Mouse (Mus musculus) CH12.LX (cell line): ENCODE data around the gene Atg16l1. TPM values are rescaled to one million over a fixed set of nuclear protein-coding genes. Genes with fewer than 3 reads are reported as not detected.

Experiments used
- DNase-seq: peaks from one replicate; pipeline ENCODE4 v3.0.0-alpha.2; 2013; ENCODE audit errors: extremely low read depth
- H3K27ac ChIP-seq: 2 replicates; pipeline ENCODE4 v1.5.1; 2012; ENCODE audit warnings: low read depth, mild to moderate bottlenecking, control low read depth, moderate library complexity; ENCODE audit not compliant: insufficient read depth
- H3K27me3 ChIP-seq: replicated peaks from 2 replicates; pipeline ENCODE3; 2012; ENCODE audit warnings: inconsistent platforms
- H3K36me3 ChIP-seq, 2 experiments: replicated peaks in 1 of 2; 2 replicates each; pipeline versions ENCODE3 to v1.6.1; 2012; ENCODE audit warnings: inconsistent platforms in 1 of 2, low read length in 1 of 2, mild to moderate bottlenecking in 1 of 2, mixed read lengths in 1 of 2, moderate library complexity in 1 of 2; ENCODE audit not compliant: control insufficient read depth in 1 of 2, insufficient read depth in 1 of 2
- H3K4me1 ChIP-seq, 2 experiments: 2 replicates each; pipeline ENCODE4 v1.6.1; 2012; ENCODE audit warnings: inconsistent platforms in 1 of 2, moderate library complexity in 1 of 2; ENCODE audit not compliant: insufficient read depth in 2 of 2, control insufficient read depth in 1 of 2
- H3K4me2 ChIP-seq: 2 replicates; pipeline ENCODE4 v1.6.1; 2012; ENCODE audit warnings: low read depth, mild to moderate bottlenecking, control low read depth; ENCODE audit not compliant: poor library complexity, insufficient read depth, severe bottlenecking
- H3K4me3 ChIP-seq, 3 experiments: fragments of 150-350 bp in 1 of 3; sonication (generic) in 1 of 3; replicated peaks in 1 of 3; 2 replicates each; pipeline versions ENCODE3 to v1.5.1; 2011 to 2012; ENCODE audit warnings: low read depth in 2 of 3, low read length in 2 of 3, mild to moderate bottlenecking in 2 of 3, moderate library complexity in 2 of 3, control low read depth in 1 of 3, improper control_type of control experiment in 1 of 3, inconsistent platforms in 1 of 3, mixed read lengths in 1 of 3; ENCODE audit not compliant: poor library complexity in 1 of 3
- H3K79me2 ChIP-seq: replicated peaks from 2 replicates; pipeline ENCODE4 v1.6.1; 2012; ENCODE audit warnings: mild to moderate bottlenecking, moderate library complexity; ENCODE audit not compliant: control insufficient read depth, poor library complexity, insufficient read depth, severe bottlenecking; ENCODE audit errors: extremely low read depth
- H3K9ac ChIP-seq: 2 replicates; pipeline ENCODE4 v1.6.1; 2012; ENCODE audit warnings: low read depth, mild to moderate bottlenecking, control low read depth, moderate library complexity; ENCODE audit not compliant: insufficient read depth
- H3K9me3 ChIP-seq: replicated peaks from 2 replicates; pipeline ENCODE3; 2012; ENCODE audit warnings: low read length, inconsistent platforms, mixed read lengths
- CHD2 ChIP-seq: IDR thresholded peaks from 2 replicates; pipeline ENCODE4 v1.6.1; 2011; ENCODE audit warnings: low read length, improper control_type of control experiment
- CTCF ChIP-seq, 2 experiments: IDR thresholded peaks in 1 of 2; conservative IDR thresholded peaks in 1 of 2; 2 replicates each; pipeline ENCODE4 v1.5.1; 2011 to 2012; ENCODE audit warnings: low read depth in 2 of 2, low read length in 2 of 2, improper control_type of control experiment in 1 of 2, inconsistent platforms in 1 of 2, mild to moderate bottlenecking in 1 of 2, moderate library complexity in 1 of 2
- ETS1 ChIP-seq: conservative IDR thresholded peaks from 2 replicates; pipeline ENCODE4 v1.6.1; 2012; ENCODE audit warnings: low read depth, mild to moderate bottlenecking, inconsistent platforms, low read length, improper control_type of control experiment, moderate library complexity
- JUN ChIP-seq: IDR thresholded peaks from 2 replicates; pipeline ENCODE4 v1.6.1; 2011; ENCODE audit warnings: low read depth, mild to moderate bottlenecking, low read length, improper control_type of control experiment, moderate library complexity; ENCODE audit not compliant: insufficient read depth
- JUND ChIP-seq: conservative IDR thresholded peaks from 2 replicates; pipeline ENCODE4 v1.6.1; 2011; ENCODE audit warnings: low read depth, low read length, improper control_type of control experiment
- KAT2A ChIP-seq: IDR thresholded peaks from 2 replicates; pipeline ENCODE4 v1.6.1; 2012; ENCODE audit warnings: low read length, improper control_type of control experiment, inconsistent platforms; ENCODE audit not compliant: insufficient replicate concordance
- MAFK ChIP-seq: IDR thresholded peaks from 2 replicates; pipeline ENCODE4 v1.6.1; 2011; ENCODE audit warnings: low read length, improper control_type of control experiment; ENCODE audit not compliant: insufficient replicate concordance
- MAX ChIP-seq: IDR thresholded peaks from 2 replicates; pipeline ENCODE4 v1.6.1; 2011; ENCODE audit warnings: low read length, improper control_type of control experiment
- MAZ ChIP-seq: IDR thresholded peaks from 2 replicates; pipeline ENCODE4 v1.6.1; 2012; ENCODE audit warnings: low read depth, mild to moderate bottlenecking, inconsistent platforms, low read length, improper control_type of control experiment, moderate library complexity
- NRF1 ChIP-seq: IDR thresholded peaks from 2 replicates; pipeline ENCODE4 v1.6.1; 2014; ENCODE audit warnings: low read depth, mild to moderate bottlenecking, inconsistent platforms, low read length, improper control_type of control experiment, moderate library complexity
- POLR2AphosphoS2 ChIP-seq: IDR thresholded peaks from 2 replicates; pipeline ENCODE4 v1.6.1; 2011; ENCODE audit warnings: low read depth, low read length, improper control_type of control experiment
- RAD21 ChIP-seq: IDR thresholded peaks from 2 replicates; pipeline ENCODE4 v1.6.1; 2011; ENCODE audit warnings: low read depth, mild to moderate bottlenecking, low read length, improper control_type of control experiment, moderate library complexity
- RCOR1 ChIP-seq: conservative IDR thresholded peaks from 2 replicates; pipeline ENCODE4 v1.6.1; 2012; ENCODE audit warnings: low read depth, mild to moderate bottlenecking, inconsistent platforms, low read length, improper control_type of control experiment
- TCF12 ChIP-seq: IDR thresholded peaks from 2 replicates; pipeline ENCODE4 v1.6.1; 2014; ENCODE audit warnings: low read depth, mild to moderate bottlenecking, inconsistent platforms, low read length, improper control_type of control experiment
- USF1 ChIP-seq: IDR thresholded peaks from 2 replicates; pipeline ENCODE4 v1.6.1; 2014; ENCODE audit warnings: low read depth, mild to moderate bottlenecking, inconsistent platforms, low read length, improper control_type of control experiment
- ZKSCAN1 ChIP-seq: IDR thresholded peaks from 2 replicates; pipeline ENCODE4 v1.6.1; 2012; ENCODE audit warnings: low read depth, inconsistent platforms, low read length, improper control_type of control experiment, borderline replicate concordance
- ZMIZ1 ChIP-seq: IDR thresholded peaks from 2 replicates; pipeline ENCODE4 v1.6.1; 2012; ENCODE audit warnings: low read depth, mild to moderate bottlenecking, inconsistent platforms, low read length, improper control_type of control experiment
- ZNF384 ChIP-seq: IDR thresholded peaks from 2 replicates; pipeline ENCODE4 v1.6.1; 2012; ENCODE audit warnings: low read depth, low read length, improper control_type of control experiment, inconsistent platforms
- dilution Hi-C: fragments of 300-500 bp; cut with MboI; formaldehyde crosslinking; loops from 2 replicates; pipeline ENCODE4 v1.14.3; 2020; ENCODE audit warnings: low sequenced_read_pairs; ENCODE audit not compliant: extremely low pct_unique_long_range_greater_than_20kb, extremely low pct_ligation_motif_present
- in situ Hi-C: fragments of 300-500 bp; cut with MboI; formaldehyde crosslinking; loops from 3 replicates; pipeline ENCODE4 v1.14.3; 2019; ENCODE audit warnings: low sequenced_read_pairs, low pct_ligation_motif_present, low pct_unique_long_range_greater_than_20kb, mixed read lengths
- polyA plus RNA-seq: library from polyadenylated mRNA; unstranded; fragments of >175 nt; gene quantifications from 2 replicates; pipeline ENCODE4 v1.2.1, GENCODE M21; 2012; ENCODE audit warnings: low read depth; ENCODE audit not compliant: insufficient read length
- total RNA-seq, 2 experiments: library from RNA; depleted of rRNA; stranded (reverse); fragments of 300-350 nt in 1 of 2; fragments of >200 nt in 1 of 2; gene quantifications; 2 replicates each; pipeline ENCODE4 v1.2.3; 2012 to 2014

Gene Atg16l1
- total and polyA plus RNA-seq, 3 experiments: 19.9 to 21.6 (median 19.9) TPM

DNA sequence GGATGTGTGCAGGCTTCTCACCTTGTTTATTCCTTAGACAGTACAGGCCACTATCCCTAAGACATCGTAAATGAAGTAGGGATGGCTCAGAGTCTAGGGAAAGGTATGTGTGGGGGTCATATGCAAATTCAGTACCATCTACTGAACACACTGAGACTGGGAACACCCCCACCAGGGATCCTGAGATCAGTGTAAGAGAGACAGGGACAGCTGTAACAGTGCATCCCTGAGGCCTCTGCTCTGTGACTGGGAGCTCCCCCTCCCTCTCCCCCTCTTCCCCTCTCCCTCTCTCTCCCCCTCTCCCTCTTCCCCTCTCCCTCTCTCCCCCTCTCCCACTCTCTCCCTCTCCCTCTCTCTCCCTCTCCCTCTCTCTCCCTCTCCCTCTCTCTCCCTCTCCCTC is 80.8 kb downstream of the Atg16l1 start:
- H3K9ac ChIP-seq: no peak overlapping the region
- H3K4me1 ChIP-seq: peaks cover 0 to 12% of the 10 kb centered on the region in 2 experiments; a peak in 2 of 4 replicates
- H3K36me3 ChIP-seq: no peaks in the 10 kb centered on the region
- DNase-seq: no peak
- H3K4me3 ChIP-seq: no peak overlapping the region
- TF ChIP-seq JUN (no peak), NRF1 (no peak), MAFK (no peak), ZMIZ1 (no peak), ETS1 (no peak), ZNF384 (no peak), RCOR1 (no peak)
- no peaks in the 10 kb centered on the region for H3K27me3 ChIP-seq
- H3K4me2 ChIP-seq: no peak overlapping the region
- no peaks in the 10 kb centered on the region for H3K79me2 ChIP-seq
- H3K27ac ChIP-seq: no peak overlapping the region
- dilution Hi-C loops (no loop called here), in situ Hi-C loops (no loop called here)
- no peaks in the 10 kb centered on the region for H3K9me3 ChIP-seq

DNA sequence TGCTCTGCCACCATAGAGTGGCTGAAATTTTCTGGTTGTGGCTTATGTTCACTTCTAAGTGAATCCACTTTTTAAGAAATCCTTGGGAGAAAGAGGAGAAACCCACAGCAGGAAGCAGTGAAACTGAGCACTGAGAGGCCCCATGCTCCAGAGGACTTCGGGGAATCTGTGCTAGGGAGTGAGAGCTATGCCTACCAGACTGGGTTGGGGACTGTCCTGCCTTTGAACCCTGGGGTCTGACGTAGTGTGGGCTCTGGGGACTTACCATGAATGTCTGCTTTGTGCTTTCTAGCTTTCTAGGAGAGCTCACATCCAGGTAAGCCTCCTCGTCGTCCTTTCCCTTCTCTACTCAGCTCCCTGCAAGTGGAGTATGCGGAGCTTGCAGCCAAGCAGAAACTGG is 81.3 kb downstream of the Atg16l1 start:
- no peaks in the 10 kb centered on the region for H3K36me3 ChIP-seq
- H3K27ac ChIP-seq: no peak overlapping the region
- no peak overlapping the region for H3K4me3 ChIP-seq
- H3K9me3 ChIP-seq: no peaks in the 10 kb centered on the region
- no peaks in the 10 kb centered on the region for H3K79me2 ChIP-seq
- no peak for TF ChIP-seq CHD2
- no peak for TF ChIP-seq JUND
- TF ChIP-seq POLR2AphosphoS2: no peak
- TF ChIP-seq TCF12: no peak
- TF ChIP-seq MAZ: no peak
- TF ChIP-seq MAX: no peak
- TF ChIP-seq NRF1: no peak
- TF ChIP-seq CTCF (conservative IDR thresholded peaks at IDR 0.05 in 1 of 2, IDR thresholded peaks at IDR 0.05 in 1 of 2; ENCODE audit: low read depth in 2 of 2, low read length in 2 of 2): no peak
- no peak for TF ChIP-seq KAT2A
- TF ChIP-seq RAD21: no peak
- no peak for TF ChIP-seq USF1
- TF ChIP-seq MAFK: no peak
- no peak for TF ChIP-seq ZKSCAN1
- no peak overlapping the region for H3K4me2 ChIP-seq
- H3K4me1 ChIP-seq: peaks cover 0 to 12% of the 10 kb centered on the region in 2 experiments; a peak in 2 of 4 replicates
- dilution Hi-C loops (no loop called here), in situ Hi-C loops (no loop called here)
- H3K27me3 ChIP-seq: no peaks in the 10 kb centered on the region
- H3K9ac ChIP-seq: no peak overlapping the region
- no peak for DNase-seq
